Mouse (Mus musculus): ENCODE data around the gene Trim2.

DNA sequence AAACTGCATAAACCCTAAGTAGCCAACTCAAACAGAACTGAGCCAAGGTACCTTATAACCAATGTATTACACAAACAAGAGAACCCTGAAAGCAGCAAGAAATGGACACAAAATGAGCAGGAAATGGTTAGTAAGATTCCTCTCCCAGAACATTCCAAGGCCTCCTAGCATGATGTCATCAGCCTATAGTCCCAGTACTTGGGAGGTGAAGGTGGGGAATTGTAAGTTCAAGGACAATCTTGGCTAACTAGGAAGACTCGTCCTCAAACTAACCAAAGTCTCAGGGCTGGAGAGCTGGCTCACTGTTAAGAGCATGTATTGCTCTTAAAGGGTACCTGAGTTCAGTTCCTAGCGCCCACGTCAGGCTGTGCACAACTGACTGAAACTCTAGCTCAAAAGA, 108.4 kb downstream of the Trim2 start:
- TF ChIP-seq POLR2A (IDR thresholded peaks at IDR 0.05; ENCODE audit: borderline replicate concordance, extremely low read depth, insufficient read depth, insufficient read length, poor library complexity, severe bottlenecking) (no peak), CTCF (IDR thresholded peaks at IDR 0.05; ENCODE audit: borderline replicate concordance, extremely low read depth, insufficient read depth, insufficient read length) (no peak)
